Mouse (Mus musculus) spleen, adult 2 months (tissue): ENCODE results near the gene Lrrc25.

Source experiments
- CTCF ChIP-seq: fragments of 200-500 bp; IDR thresholded peaks from 2 replicates; pipeline ENCODE4 v1.5.1; 2011; ENCODE audit warnings: mild to moderate bottlenecking, inconsistent platforms; ENCODE audit not compliant: insufficient read depth, insufficient read length, insufficient replicate concordance; ENCODE audit errors: extremely low read depth
- POLR2A ChIP-seq: fragments of 200-500 bp; IDR thresholded peaks from 2 replicates; pipeline ENCODE4 v1.6.1; 2011; ENCODE audit warnings: low read depth, low read length, inconsistent platforms

GRCm38 (mm10) chr8:70650351-70650750, 34.4 kb downstream of the Lrrc25 start:
- no peak for TF ChIP-seq CTCF
- TF ChIP-seq POLR2A, result no peak
